Mouse (Mus musculus): ENCODE measurements at regions not wholly inside any gene's neighbourhood (a gene's known extent, or its start where the extent isn't known, plus 50 kb on each side); places are given as distances from the start of the nearest gene placed in this dataset.

DNA sequence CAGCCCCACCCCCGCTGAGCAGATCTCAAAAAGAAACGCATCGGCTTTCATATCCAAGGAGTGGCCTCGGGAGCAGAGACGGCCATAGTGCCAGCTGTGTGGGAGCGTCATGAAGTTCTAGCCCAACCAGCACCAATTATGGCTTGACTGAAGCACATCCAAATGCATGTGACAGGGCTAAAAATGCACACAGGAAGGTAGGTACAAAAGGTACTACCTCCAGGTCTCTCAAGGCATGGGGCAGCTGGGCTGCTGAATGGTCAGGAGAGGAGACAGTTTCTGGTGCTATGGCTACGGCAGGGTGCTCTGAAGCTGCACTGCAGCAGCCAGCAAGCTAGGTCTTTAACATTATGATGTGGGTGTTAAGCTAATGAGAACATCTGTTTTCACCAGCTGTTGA is 83.1 kb upstream of the Col1a2 start:
- no peak for TF ChIP-seq POLR2A (IDR thresholded peaks at IDR 0.05; ENCODE audit: borderline replicate concordance, low read depth, low read length)
- no peak for TF ChIP-seq CTCF (IDR thresholded peaks at IDR 0.05; ENCODE audit: low read depth, low read length)
- Histone ChIP-seq H3K4me1 (ENCODE audit: control insufficient read depth, insufficient read depth, low read length) (no peaks in the 10 kb centered on the region), H3K4me3 (ENCODE audit: insufficient read depth, low read length) (no peak overlapping the region), H3K27ac (ENCODE audit: insufficient read depth, low read depth, low read length) (no peak overlapping the region)

DNA sequence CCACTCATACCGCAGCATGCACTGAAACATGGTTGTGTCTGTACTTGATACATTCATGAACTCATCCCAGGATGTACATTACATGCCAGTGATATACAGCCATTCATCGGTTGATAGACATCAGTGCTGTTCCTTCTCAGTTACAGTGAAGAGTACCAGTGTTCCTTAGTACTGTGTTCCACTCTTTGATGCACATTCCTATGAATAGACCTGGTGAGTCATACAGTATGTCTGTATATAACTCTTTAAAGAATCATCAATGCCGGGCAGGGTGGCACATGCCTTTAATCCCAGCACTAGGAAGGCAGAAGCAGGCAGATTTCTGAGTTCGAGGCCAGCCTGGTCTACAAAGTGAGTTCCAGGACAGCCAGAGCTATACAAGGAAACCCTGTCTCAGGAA is 77.5 kb upstream of the Col1a2 start:
- no peak for TF ChIP-seq CTCF (IDR thresholded peaks at IDR 0.05; ENCODE audit: low read depth, low read length)
- TF ChIP-seq POLR2A (IDR thresholded peaks at IDR 0.05; ENCODE audit: borderline replicate concordance, low read depth, low read length) = no peak
- no peak overlapping the region for H3K27ac ChIP-seq (ENCODE audit: insufficient read depth, low read depth, low read length)

DNA sequence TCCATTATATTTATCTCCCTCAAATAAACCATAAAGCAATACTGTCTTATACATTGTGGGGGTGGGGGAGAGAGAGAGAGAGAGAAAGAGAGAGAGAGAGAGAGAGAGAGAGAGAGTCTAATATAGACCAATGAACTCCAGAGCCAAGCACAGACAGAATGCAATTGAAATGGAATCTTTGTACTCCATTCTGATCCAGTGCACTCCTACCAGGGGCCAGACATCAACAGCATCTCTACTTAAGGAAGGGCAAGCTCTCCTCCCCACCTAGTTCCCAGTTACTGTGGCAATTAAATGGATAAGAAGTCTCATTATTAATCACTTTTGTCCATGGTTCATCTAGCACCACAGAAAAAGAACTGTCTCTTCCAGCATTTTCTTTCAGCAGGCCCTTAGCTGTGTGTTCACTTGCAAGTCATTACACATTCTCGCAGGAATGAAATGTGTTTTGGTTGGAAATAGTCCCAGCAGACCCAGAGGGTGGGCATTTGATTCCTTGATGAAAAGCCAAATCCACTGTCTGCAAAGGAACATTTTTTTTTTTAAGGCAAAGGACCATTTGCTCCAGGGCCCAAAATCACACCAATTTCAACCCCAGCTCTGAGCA is 73.8 kb upstream of the Col1a2 start:
- no peak overlapping the region for H3K27ac ChIP-seq (ENCODE audit: insufficient read depth, low read depth, low read length)
- H3K4me3 ChIP-seq (ENCODE audit: insufficient read depth, low read length) = no peak overlapping the region
- no peaks in the 10 kb centered on the region for H3K4me1 ChIP-seq (ENCODE audit: control insufficient read depth, insufficient read depth, low read length)
- TF ChIP-seq CTCF (IDR thresholded peaks at IDR 0.05; ENCODE audit: low read depth, low read length) (no peak), POLR2A (IDR thresholded peaks at IDR 0.05; ENCODE audit: borderline replicate concordance, low read depth, low read length) (no peak)

More for the DNA sequence above, 77.5 kb upstream of the Col1a2 start:
- no peak overlapping the region for H3K4me3 ChIP-seq (ENCODE audit: insufficient read depth, low read length)
- H3K4me1 ChIP-seq (ENCODE audit: control insufficient read depth, insufficient read depth, low read length) = no peaks in the 10 kb centered on the region

DNA sequence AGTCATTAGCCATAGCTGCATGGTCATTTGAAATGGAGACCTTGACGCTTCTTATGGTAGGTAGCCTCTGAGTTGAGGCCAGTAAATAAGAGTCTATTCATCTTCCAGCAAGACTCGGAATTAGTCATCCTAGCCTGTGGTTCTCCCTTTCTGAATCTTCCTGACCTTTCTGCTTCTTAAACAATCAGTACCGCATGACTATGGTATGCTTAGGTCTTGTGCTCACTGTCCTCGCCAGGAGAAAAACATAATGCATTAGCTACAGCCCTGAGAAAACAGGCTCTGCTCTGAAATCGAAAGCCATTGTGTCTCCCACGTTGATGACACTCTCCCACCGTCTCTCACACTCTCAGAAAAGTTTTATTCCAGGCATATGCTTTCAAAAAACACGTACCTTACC is 72.4 kb upstream of the Col1a2 start:
- Histone ChIP-seq H3K4me1 (ENCODE audit: control insufficient read depth, insufficient read depth, low read length) (no peaks in the 10 kb centered on the region), H3K4me3 (ENCODE audit: insufficient read depth, low read length) (no peak overlapping the region), H3K27ac (ENCODE audit: insufficient read depth, low read depth, low read length) (no peak overlapping the region)
- TF ChIP-seq CTCF (IDR thresholded peaks at IDR 0.05; ENCODE audit: low read depth, low read length) = no peak
- TF ChIP-seq POLR2A (IDR thresholded peaks at IDR 0.05; ENCODE audit: borderline replicate concordance, low read depth, low read length) = no peak

GRCm38 (mm10) chr6:4436439-4436838 is 68.2 kb upstream of the Col1a2 start:
- H3K4me1 ChIP-seq (ENCODE audit: control insufficient read depth, insufficient read depth, low read length) = no peaks in the 10 kb centered on the region
- TF ChIP-seq POLR2A (IDR thresholded peaks at IDR 0.05; ENCODE audit: borderline replicate concordance, low read depth, low read length) (no peak), CTCF (IDR thresholded peaks at IDR 0.05; ENCODE audit: low read depth, low read length) (no peak)
- no peak overlapping the region for H3K27ac ChIP-seq (ENCODE audit: insufficient read depth, low read depth, low read length)
- H3K4me3 ChIP-seq (ENCODE audit: insufficient read depth, low read length) = no peak overlapping the region

- Histone ChIP-seq H3K4me1 (ENCODE audit: control insufficient read depth, insufficient read depth, low read length) (no peaks in the 10 kb centered on the region), H3K4me3 (ENCODE audit: insufficient read depth, low read length) (no peak overlapping the region), H3K27ac (ENCODE audit: insufficient read depth, low read depth, low read length) (no peak overlapping the region)
- no peak for TF ChIP-seq CTCF (IDR thresholded peaks at IDR 0.05; ENCODE audit: low read depth, low read length)
These were observed 67.7 kb upstream of the Col1a2 start for GRCm38 (mm10) chr6:4436874-4437273.

GRCm38 (mm10) chr6:4441618-4442167 is 62.9 kb upstream of the Col1a2 start:
- Histone ChIP-seq H3K4me1 (ENCODE audit: control insufficient read depth, insufficient read depth, low read length) (no peaks in the 10 kb centered on the region), H3K4me3 (ENCODE audit: insufficient read depth, low read length) (no peak overlapping the region), H3K27ac (ENCODE audit: insufficient read depth, low read depth, low read length) (no peak overlapping the region)
- no peak for TF ChIP-seq POLR2A (IDR thresholded peaks at IDR 0.05; ENCODE audit: borderline replicate concordance, low read depth, low read length)
- no peak for TF ChIP-seq CTCF (IDR thresholded peaks at IDR 0.05; ENCODE audit: low read depth, low read length)

GRCm38 (mm10) chr6:4445906-4446305 is 58.7 kb upstream of the Col1a2 start:
- Histone ChIP-seq H3K27ac (ENCODE audit: insufficient read depth, low read depth, low read length) (no peak overlapping the region), H3K4me1 (ENCODE audit: control insufficient read depth, insufficient read depth, low read length) (no peaks in the 10 kb centered on the region), H3K4me3 (ENCODE audit: insufficient read depth, low read length) (no peak overlapping the region)
- TF ChIP-seq CTCF (IDR thresholded peaks at IDR 0.05; ENCODE audit: low read depth, low read length) (no peak), POLR2A (IDR thresholded peaks at IDR 0.05; ENCODE audit: borderline replicate concordance, low read depth, low read length) (no peak)

- no peak overlapping the region for H3K4me3 ChIP-seq (ENCODE audit: insufficient read depth, low read length)
- no peak overlapping the region for H3K27ac ChIP-seq (ENCODE audit: insufficient read depth, low read depth, low read length)
- no peak for TF ChIP-seq POLR2A (IDR thresholded peaks at IDR 0.05; ENCODE audit: borderline replicate concordance, low read depth, low read length)
- TF ChIP-seq CTCF (IDR thresholded peaks at IDR 0.05; ENCODE audit: low read depth, low read length) = no peak
- no peaks in the 10 kb centered on the region for H3K4me1 ChIP-seq (ENCODE audit: control insufficient read depth, insufficient read depth, low read length)
These were observed 53.4 kb upstream of the Col1a2 start for GRCm38 (mm10) chr6:4451227-4451626.
